Mouse (Mus musculus) kidney, embryonic 14.5 days (tissue): ENCODE data around the gene Rock2. TPM values are rescaled to one million over a fixed set of nuclear protein-coding genes. Genes with fewer than 3 reads are reported as not detected.

Source experiments
- ATAC-seq: fragments of 200-750 bp; cut with Nextera tagmentation; 2 replicates; pipeline ENCODE4 v1.8.0; 2017; ENCODE audit warnings: moderate number of reproducible peaks, mild to moderate bottlenecking, moderate TSS enrichment, moderate library complexity; ENCODE audit not compliant: low FRiP score, low TSS enrichment
- H3K27ac ChIP-seq: fragments of 300-500 bp; sonication (generic); 2 replicates; pipeline ENCODE4 v1.5.1; 2014; ENCODE audit warnings: low read depth, mild to moderate bottlenecking, low read length, moderate library complexity, mixed read lengths
- H3K27me3 ChIP-seq: fragments of 300-500 bp; sonication (generic); 2 replicates; pipeline ENCODE4 v1.6.1; 2014; ENCODE audit warnings: mild to moderate bottlenecking, low read length; ENCODE audit not compliant: control insufficient read depth, insufficient read depth
- H3K36me3 ChIP-seq: fragments of 300-500 bp; sonication (generic); 2 replicates; pipeline ENCODE4 v1.6.1; 2014; ENCODE audit warnings: low read length, mixed read lengths; ENCODE audit not compliant: control insufficient read depth, insufficient read depth
- H3K4me1 ChIP-seq: fragments of 300-500 bp; sonication (generic); 2 replicates; pipeline ENCODE4 v1.6.1; 2014; ENCODE audit warnings: low read length, mixed read lengths; ENCODE audit not compliant: control insufficient read depth, insufficient read depth
- H3K4me2 ChIP-seq: fragments of 300-500 bp; sonication (generic); replicated peaks from 2 replicates; pipeline ENCODE4 v1.6.1; 2014; ENCODE audit warnings: low read depth, mild to moderate bottlenecking, low read length
- H3K4me3 ChIP-seq: fragments of 300-500 bp; sonication (generic); 2 replicates; pipeline ENCODE4 v1.5.1; 2014; ENCODE audit warnings: mild to moderate bottlenecking, low read length
- H3K9ac ChIP-seq: fragments of 300-500 bp; sonication (generic); 2 replicates; pipeline ENCODE4 v1.6.1; 2014; ENCODE audit warnings: low read depth, mild to moderate bottlenecking, low read length, moderate library complexity
- H3K9me3 ChIP-seq: fragments of 300-500 bp; sonication (generic); 2 replicates; pipeline ENCODE4 v1.6.1; 2016; ENCODE audit warnings: low read length; ENCODE audit not compliant: control insufficient read depth
- WGBS: fragments of 180-500 bp; shearing (Covaris S2); extraction: QIAGEN DNeasy Blood & Tissue Kit; methylation state at CpG from one replicate; pipeline ENCODE4 v1.1.7; 2014; 5-methylcytosine and 5-hydroxymethylcytosine counted together
- polyA plus RNA-seq: library from polyadenylated mRNA; unstranded; fragments of >200 nt; fragmentation: Nextera tagmentation; extraction: Ambion mirVana; gene quantifications from 2 replicates; pipeline ENCODE4 v1.2.1, GENCODE M21; 2014

The Rock2 gene
- polyA plus RNA-seq, 1 experiment from 2014 or later: 22.3 TPM

DNA sequence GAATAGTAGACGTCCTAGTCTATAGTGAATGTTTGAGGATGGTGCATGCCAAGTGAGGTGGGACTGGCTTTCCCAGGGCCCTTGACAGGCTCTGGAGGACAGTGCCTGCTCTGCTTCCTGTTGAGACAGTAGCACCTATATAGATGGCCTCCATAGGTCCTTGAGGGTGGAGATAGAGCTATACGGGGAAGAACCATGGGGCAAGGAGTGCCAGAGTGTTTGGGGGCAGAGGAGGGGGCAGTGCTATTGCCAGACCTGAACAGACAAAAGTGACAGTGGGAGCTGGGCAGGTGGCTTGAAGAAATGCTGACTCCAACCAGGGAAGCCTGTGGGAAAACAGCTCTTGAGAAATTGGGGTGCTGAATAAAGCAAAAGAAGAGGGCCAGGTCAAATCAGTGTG is 99.6 kb downstream of the Rock2 start:
- Histone ChIP-seq H3K4me2 (no peak overlapping the region), H3K36me3 (no peaks in the 10 kb centered on the region), H3K27ac (no peak overlapping the region), H3K27me3 (peaks cover 5% of the 10 kb centered on the region), H3K9ac (no peak overlapping the region), H3K4me1 (0 out of 2 replicates have a peak, but pooled peaks cover 3% of the 10 kb centered on the region), H3K9me3 (no peaks in the 10 kb centered on the region), H3K4me3 (no peak overlapping the region)
- ATAC-seq: no peak
- WGBS: 93% methylated on average over 2 of the region's 2 CpGs

DNA sequence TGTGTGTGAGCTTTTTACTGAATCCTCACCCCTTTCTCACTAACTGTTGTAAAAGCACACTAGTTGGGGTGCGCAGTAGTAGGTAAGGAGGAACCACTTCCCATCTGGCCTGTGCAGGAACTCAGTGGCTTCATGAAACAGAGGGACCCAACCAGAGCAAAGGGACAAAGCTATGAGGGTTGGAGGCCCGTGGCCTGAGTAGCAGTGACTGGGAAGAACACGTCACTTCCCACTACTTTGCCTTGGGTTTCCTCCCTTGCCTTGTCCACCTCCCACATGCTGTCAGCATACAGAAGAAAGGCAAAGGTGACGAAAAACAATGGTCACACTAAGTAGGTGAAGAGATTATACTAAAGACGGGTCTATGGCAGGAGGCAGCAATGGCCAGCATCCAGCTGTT is 101.6 kb downstream of the Rock2 start:
- Histone ChIP-seq H3K4me2 (no peak overlapping the region), H3K27ac (no peak overlapping the region), H3K9me3 (no peaks in the 10 kb centered on the region), H3K9ac (no peak overlapping the region), H3K4me3 (no peak overlapping the region), H3K36me3 (no peaks in the 10 kb centered on the region), H3K4me1 (0 out of 2 replicates have a peak, but pooled peaks cover 15% of the 10 kb centered on the region), H3K27me3 (peaks cover 8% of the 10 kb centered on the region)
- WGBS: 84% methylated on average over 5 of the region's 5 CpGs
- ATAC-seq: no peak

DNA sequence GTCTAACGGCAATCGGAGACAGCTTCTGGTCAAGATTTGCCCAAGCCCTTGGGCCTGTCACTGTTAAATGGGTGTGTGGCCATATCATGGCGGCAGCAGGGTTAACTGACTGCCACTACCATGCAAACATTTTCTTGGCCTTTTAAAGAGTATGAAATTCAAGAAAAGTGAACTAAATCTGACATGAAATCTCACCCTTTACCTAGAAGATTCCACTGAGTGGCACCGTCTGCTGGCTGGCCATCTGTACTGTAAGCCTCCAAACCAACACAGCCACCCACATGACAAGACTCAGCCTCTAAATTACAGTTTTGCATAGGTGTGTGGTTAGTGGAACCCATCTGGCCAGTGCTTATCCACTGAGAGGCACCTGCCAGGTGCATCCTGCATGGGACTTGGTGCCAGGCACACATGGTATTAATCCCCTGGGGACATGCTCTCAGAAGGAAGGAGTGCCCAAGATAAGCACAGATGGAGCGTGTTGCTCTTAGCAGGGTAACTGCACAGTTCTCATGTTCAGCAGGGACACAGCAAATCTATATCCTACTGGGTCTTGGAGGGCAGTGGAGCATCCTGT is 102.3 kb downstream of the Rock2 start:
- no peaks in the 10 kb centered on the region for H3K36me3 ChIP-seq
- 0 out of 2 replicates have a peak, but pooled peaks cover 16% of the 10 kb centered on the region for H3K4me1 ChIP-seq
- H3K4me2 ChIP-seq: no peak overlapping the region
- WGBS: 91% methylated on average over 5 of the region's 5 CpGs
- no peak overlapping the region for H3K9ac ChIP-seq
- H3K9me3 ChIP-seq: no peaks in the 10 kb centered on the region
- H3K4me3 ChIP-seq: no peak overlapping the region
- no peak for ATAC-seq
- H3K27me3 ChIP-seq: peaks cover 8% of the 10 kb centered on the region
- no peak overlapping the region for H3K27ac ChIP-seq

DNA sequence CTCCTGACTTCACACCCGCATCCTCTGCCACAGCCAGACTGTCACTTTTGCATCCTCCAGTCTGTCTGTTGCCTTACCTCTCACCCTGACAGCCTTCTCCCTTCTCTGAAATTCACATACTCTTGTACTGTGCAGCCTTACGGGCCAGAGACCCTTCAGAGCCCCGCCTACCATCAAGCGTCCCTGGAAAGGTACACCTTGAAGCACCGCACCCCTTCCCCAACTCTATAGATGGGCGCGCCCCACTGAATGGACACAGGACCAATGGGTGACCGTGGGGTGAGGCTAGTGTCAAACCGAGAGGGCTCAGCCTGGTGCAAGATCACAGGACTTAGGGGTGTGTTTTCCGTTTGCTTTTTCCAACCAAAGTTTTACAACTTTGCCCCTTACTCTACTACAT is 104.5 kb downstream of the Rock2 start:
- no peak overlapping the region for H3K27ac ChIP-seq
- no peaks in the 10 kb centered on the region for H3K9me3 ChIP-seq
- peak overlapping the region; percentile 87 for H3K4me2 ChIP-seq
- H3K4me3 ChIP-seq: peak overlapping the region; percentile 50
- H3K36me3 ChIP-seq: no peaks in the 10 kb centered on the region
- H3K4me1 ChIP-seq: 0 out of 2 replicates have a peak, but pooled peaks cover 16% of the 10 kb centered on the region
- H3K27me3 ChIP-seq: peaks cover 8% of the 10 kb centered on the region
- H3K9ac ChIP-seq: peak overlapping the region; percentile 47; the same call in 1 of the 2 replicates
- WGBS: 4% methylated on average over 10 of the region's 10 CpGs
- ATAC-seq: peak; percentile 30; the same call in 1 of the 2 replicates

DNA sequence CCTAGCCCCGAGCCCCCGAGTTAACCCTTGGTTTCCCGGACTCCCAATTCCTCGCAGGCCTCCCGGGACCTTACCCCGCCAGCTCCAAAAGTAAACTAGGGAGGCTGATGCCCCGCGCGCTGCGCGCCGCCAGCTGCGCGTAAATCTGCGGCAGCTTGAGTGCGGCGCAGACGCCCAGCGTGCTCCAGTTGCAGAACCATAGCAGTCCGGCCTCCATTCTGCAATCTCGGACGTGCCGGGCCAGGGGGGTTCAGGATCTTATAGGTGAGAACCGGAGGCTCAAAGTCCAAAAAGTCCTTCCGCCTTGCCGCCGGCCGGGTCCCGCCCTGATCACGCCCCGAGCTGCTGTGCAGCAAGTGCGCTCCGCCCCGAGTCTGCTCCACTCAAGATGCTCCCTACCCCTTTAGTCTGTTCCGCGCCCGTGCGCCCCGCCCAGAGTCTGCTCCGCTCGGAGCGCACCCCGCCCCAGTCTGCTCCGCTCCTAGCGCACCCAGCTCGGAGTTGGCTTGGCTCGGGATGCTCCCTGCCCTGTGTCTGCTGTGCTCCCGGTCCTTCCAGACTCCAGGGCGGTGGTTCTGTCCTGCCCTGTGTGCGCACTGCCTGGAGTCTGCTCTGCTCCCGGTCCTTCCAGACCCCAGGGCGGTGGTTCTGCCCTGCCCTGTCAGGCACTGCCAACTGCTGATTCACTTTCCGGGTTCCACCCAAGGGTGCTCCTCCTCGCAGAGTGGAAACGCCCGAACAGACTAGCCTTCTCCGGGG is 105.2 kb downstream of the Rock2 start, which contains the start of gene Pqlc3:
Gene Pqlc3, minus strand, starts transcription at position 670 of the 759 bp plus-strand sequence.
- Histone ChIP-seq H3K27ac (no peak within 1 kb of the TSS), H3K9ac (peak within 1 kb of the TSS; percentile 47; the same call in 1 of the 2 replicates), H3K9me3 (no peaks in the 10 kb centered on the region), H3K27me3 (peaks cover 8% of the 10 kb centered on the region), H3K4me2 (peak within 1 kb of the TSS; percentile 87), H3K4me3 (peak within 1 kb of the TSS; percentile 50), H3K36me3 (no peaks in the 10 kb centered on the region), H3K4me1 (0 out of 2 replicates have a peak, but pooled peaks cover 16% of the 10 kb centered on the region)
- ATAC-seq: peak; percentile 94
- under 1% methylated on average over 57 of the region's 57 CpGs for WGBS

DNA sequence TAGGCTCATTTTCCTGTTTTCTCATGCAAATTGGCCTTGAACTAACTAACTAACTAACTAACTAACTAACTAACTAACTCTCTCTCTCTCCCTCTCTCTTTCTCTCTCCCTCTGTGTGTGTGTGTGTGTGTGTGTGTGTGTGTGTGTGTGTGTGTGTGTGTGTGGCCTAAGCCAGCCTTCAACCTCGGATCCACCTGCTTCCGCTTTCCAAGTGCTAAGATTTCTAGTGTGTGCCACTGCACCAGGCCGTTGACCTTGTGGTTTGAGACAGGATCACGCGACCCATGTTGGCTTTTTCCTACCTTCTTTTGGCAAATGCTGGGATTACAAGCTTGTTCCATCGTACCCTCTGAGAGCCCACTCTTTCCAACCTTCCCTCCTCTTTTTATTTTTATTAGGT is 105.9 kb downstream of the Rock2 start:
- no peak for ATAC-seq
- no peak overlapping the region for H3K9ac ChIP-seq
- WGBS: 44% methylated on average over 6 of the region's 6 CpGs
- H3K4me2 ChIP-seq: no peak overlapping the region
- H3K4me3 ChIP-seq: no peak overlapping the region
- H3K27me3 ChIP-seq: peaks cover 8% of the 10 kb centered on the region
- H3K27ac ChIP-seq: no peak overlapping the region
- 0 out of 2 replicates have a peak, but pooled peaks cover 16% of the 10 kb centered on the region for H3K4me1 ChIP-seq
- no peaks in the 10 kb centered on the region for H3K9me3 ChIP-seq
- H3K36me3 ChIP-seq: no peaks in the 10 kb centered on the region

DNA sequence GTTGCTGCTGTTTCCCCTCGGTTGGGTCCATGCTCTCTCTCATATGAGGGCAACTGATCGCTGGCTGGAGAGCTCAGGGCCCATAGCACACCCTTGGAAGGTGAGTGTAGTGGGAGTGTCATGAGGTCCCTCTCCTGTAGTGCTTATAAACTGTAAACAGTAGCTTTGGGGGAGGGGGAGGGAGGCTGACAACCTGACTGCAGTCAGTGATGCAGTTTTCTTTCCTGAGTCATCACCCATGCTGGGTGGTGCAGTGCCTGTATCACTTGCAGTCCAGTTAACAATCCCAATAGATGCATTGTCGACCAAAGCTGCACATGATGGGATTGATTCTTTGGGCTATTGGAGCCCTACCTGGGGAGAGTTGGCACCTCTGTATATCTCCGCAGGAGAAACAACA is 106.5 kb downstream of the Rock2 start:
- no peak overlapping the region for H3K4me2 ChIP-seq
- H3K27ac ChIP-seq: no peak overlapping the region
- H3K9me3 ChIP-seq: no peaks in the 10 kb centered on the region
- no peak for ATAC-seq
- H3K27me3 ChIP-seq: peaks cover 8% of the 10 kb centered on the region
- no peaks in the 10 kb centered on the region for H3K36me3 ChIP-seq
- no peak overlapping the region for H3K9ac ChIP-seq
- 53% methylated on average over 4 of the region's 4 CpGs for WGBS
- H3K4me3 ChIP-seq: no peak overlapping the region
- H3K4me1 ChIP-seq: 0 out of 2 replicates have a peak, but pooled peaks cover 16% of the 10 kb centered on the region

DNA sequence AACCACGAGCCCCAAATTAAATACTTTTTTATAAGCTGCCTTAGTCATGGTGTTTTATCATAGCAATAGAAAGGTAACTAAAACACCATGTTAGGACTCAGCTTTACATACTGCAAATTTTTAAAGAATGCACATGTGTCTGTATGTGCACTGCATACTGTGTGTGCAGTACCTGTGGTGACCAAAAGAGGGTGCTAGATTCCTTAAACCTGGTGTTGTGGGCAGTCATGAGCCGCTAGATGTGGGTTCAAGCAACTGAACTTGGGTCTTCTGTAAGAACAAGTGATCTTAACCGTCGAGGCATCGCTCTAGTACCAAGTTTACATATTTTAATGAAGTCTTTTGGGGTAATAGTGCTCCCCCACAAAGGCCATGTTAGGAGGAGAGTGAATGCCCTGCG is 114.8 kb downstream of the Rock2 start:
- ATAC-seq: no peak
- H3K36me3 ChIP-seq: no peaks in the 10 kb centered on the region
- WGBS: 95% methylated on average over 6 of the region's 6 CpGs
- no peak overlapping the region for H3K4me3 ChIP-seq
- H3K9ac ChIP-seq: no peak overlapping the region
- H3K27me3 ChIP-seq: no peaks in the 10 kb centered on the region
- H3K27ac ChIP-seq: no peak overlapping the region
- H3K9me3 ChIP-seq: no peaks in the 10 kb centered on the region
- H3K4me2 ChIP-seq: no peak overlapping the region
- no peaks in the 10 kb centered on the region for H3K4me1 ChIP-seq
